Mouse (Mus musculus): ENCODE measurements at regions not wholly inside any gene's neighbourhood (a gene's known extent, or its start where the extent isn't known, plus 50 kb on each side); places are given as distances from the start of the nearest gene placed in this dataset.
"Not testable (repeated sequence)": the region's sequence is repeated elsewhere in the genome, so short reads cannot be mapped to it uniquely, and the experiment has no call there.

DNA sequence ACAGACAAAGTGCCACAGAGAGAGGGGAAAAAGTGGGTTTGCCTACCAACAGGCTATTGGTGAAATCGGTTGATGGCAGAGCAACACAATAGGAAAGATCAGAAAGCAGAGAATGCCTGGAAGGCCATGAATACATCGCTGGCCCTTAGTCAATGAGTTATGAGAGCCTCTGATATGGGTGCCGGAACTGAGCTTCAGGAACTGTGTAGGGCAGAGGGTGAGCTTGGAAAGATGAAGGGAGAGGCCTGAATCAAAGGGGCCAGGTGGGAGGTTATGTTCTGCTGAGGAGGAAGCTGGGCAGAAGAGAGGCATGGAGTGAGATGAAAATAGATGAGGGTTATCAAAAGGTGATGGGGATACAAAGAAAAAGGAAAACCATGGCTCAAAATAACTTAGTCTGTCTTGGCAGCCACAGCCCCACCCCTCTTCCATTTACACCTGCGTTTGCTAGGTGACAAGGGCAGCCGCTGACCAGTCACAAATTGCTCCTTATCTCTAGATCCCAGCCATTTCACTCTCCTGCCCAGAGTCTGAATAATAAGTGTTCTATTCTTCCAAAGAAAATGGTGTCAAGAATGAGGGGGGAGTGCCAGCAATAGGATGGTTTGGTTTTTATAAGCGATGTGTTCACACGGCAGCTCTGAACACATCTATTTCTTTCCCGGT, 77.7 kb upstream of the Rad23b start:
- H3K36me3 ChIP-seq (replicated peaks in 1 of 2; ENCODE audit: control insufficient read depth in 1 of 2, insufficient read depth in 1 of 2, low read length in 1 of 2) = no peaks in the 10 kb centered on the region
- TF ChIP-seq EP300 (IDR thresholded peaks at IDR 0.05; ENCODE audit: low read length) = no peak
- TF ChIP-seq TCF12 (IDR thresholded peaks at IDR 0.05; ENCODE audit: low read depth, low read length) = no peak
- TF ChIP-seq ZC3H11A (IDR thresholded peaks at IDR 0.05; ENCODE audit: low read depth, low read length) = no peak
- no peak for TF ChIP-seq HCFC1 (IDR thresholded peaks at IDR 0.05; ENCODE audit: low read depth, low read length)
- TF ChIP-seq CTCF (conservative IDR thresholded peaks at IDR 0.05 in 1 of 2, IDR thresholded peaks at IDR 0.05 in 1 of 2; ENCODE audit: low read depth in 2 of 2, low read length in 2 of 2) = no peak
- TF ChIP-seq POLR2AphosphoS2 (IDR thresholded peaks at IDR 0.05; ENCODE audit: low read depth, low read length) = no peak
- TF ChIP-seq E2F4 (IDR thresholded peaks at IDR 0.05; ENCODE audit: insufficient replicate concordance, low read depth, low read length) = no peak
- TF ChIP-seq MAZ (IDR thresholded peaks at IDR 0.05; ENCODE audit: low read depth, low read length) = no peak
- TF ChIP-seq ZMIZ1 (IDR thresholded peaks at IDR 0.05; ENCODE audit: low read depth, low read length) = no peak
- TF ChIP-seq MYC (IDR thresholded peaks at IDR 0.05; ENCODE audit: low read depth, low read length) = no peak
- TF ChIP-seq ETS1 (conservative IDR thresholded peaks at IDR 0.05; ENCODE audit: low read depth, low read length) = no peak
- TF ChIP-seq USF2 (conservative IDR thresholded peaks at IDR 0.05; ENCODE audit: low read depth, low read length) = no peak
- no peak for TF ChIP-seq IRF4 (IDR thresholded peaks at IDR 0.05; ENCODE audit: low read depth, low read length)
- no peak for TF ChIP-seq GABPA (IDR thresholded peaks at IDR 0.05; ENCODE audit: insufficient replicate concordance, low read depth, low read length)

DNA sequence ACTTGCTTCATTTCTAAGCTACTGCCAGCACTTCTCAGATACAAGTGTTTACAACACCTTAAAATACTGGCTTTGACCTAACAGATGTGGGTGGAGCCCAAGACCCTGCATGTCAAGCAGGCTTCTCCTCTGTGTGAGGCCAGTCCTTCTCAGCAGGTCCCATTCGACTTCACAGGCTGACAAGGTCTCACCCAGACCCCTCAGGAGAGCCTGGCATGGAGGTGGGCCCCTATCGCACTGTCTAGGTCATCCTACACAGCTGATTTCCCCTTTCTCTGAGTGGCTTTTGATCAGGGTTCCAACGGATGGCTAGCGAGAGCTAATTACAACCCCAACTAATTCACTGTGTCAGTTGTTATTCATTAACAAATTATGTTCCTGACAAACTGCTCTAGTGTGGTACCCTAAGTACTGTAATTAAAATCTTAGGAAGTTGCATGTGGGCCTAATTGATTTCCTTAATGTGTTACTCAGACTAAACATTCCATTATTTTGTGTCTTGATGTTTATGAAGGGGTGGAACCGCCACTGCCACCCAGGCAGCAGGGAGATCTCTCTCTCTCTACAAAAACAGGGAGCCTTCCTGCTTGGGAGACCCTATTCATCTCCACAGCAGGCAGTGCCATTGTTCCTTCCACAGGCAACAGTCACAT, 73.4 kb upstream of the Rad23b start:
- no peaks in the 10 kb centered on the region for H3K36me3 ChIP-seq (replicated peaks in 1 of 2; ENCODE audit: control insufficient read depth in 1 of 2, insufficient read depth in 1 of 2, low read length in 1 of 2)
- peaks cover 0 to 7% of the 10 kb centered on the region in 2 experiments; a peak in 2 of 4 replicates for H3K4me1 ChIP-seq (ENCODE audit: control insufficient read depth in 1 of 2, insufficient read depth in 2 of 2)
- no peaks in the 10 kb centered on the region for H3K9me3 ChIP-seq (replicated peaks; ENCODE audit: low read length)
- TF ChIP-seq IRF4 (IDR thresholded peaks at IDR 0.05; ENCODE audit: low read depth, low read length) (no peak), ZKSCAN1 (IDR thresholded peaks at IDR 0.05; ENCODE audit: borderline replicate concordance, low read depth, low read length) (no peak), ZNF384 (IDR thresholded peaks at IDR 0.05; ENCODE audit: low read depth, low read length) (no peak), ZMIZ1 (IDR thresholded peaks at IDR 0.05; ENCODE audit: low read depth, low read length) (no peak)
- no peak for DNase-seq (ENCODE audit: extremely low read depth)
- no peaks in the 10 kb centered on the region for H3K79me2 ChIP-seq (replicated peaks; ENCODE audit: control insufficient read depth, extremely low read depth, insufficient read depth, poor library complexity, severe bottlenecking)
- no peaks in the 10 kb centered on the region for H3K27me3 ChIP-seq (replicated peaks)
- no peak overlapping the region for H3K27ac ChIP-seq (ENCODE audit: insufficient read depth, low read depth)
- no peak overlapping the region for H3K4me2 ChIP-seq (ENCODE audit: insufficient read depth, low read depth, poor library complexity, severe bottlenecking)
- in situ Hi-C loops (cut with MboI; ENCODE audit: low pct_ligation_motif_present, low pct_unique_long_range_greater_than_20kb, low sequenced_read_pairs) = no loop called here
- H3K4me3 ChIP-seq (replicated peaks in 1 of 3; ENCODE audit: low read depth in 2 of 3, low read length in 2 of 3, poor library complexity in 1 of 3) = no peak overlapping the region
- dilution Hi-C loops (cut with MboI; ENCODE audit: extremely low pct_ligation_motif_present, extremely low pct_unique_long_range_greater_than_20kb, low sequenced_read_pairs) = no loop called here
- H3K9ac ChIP-seq (ENCODE audit: insufficient read depth, low read depth) = no peak overlapping the region

More for the DNA sequence above, 77.7 kb upstream of the Rad23b start:
- H3K4me2 ChIP-seq (ENCODE audit: insufficient read depth, low read depth, poor library complexity, severe bottlenecking) = no peak overlapping the region
- peaks cover 0 to 7% of the 10 kb centered on the region in 2 experiments; a peak in 2 of 4 replicates for H3K4me1 ChIP-seq (ENCODE audit: control insufficient read depth in 1 of 2, insufficient read depth in 2 of 2)
- no peaks in the 10 kb centered on the region for H3K9me3 ChIP-seq (replicated peaks; ENCODE audit: low read length)
- no peak overlapping the region for H3K4me3 ChIP-seq (replicated peaks in 1 of 3; ENCODE audit: low read depth in 2 of 3, low read length in 2 of 3, poor library complexity in 1 of 3)
- H3K27ac ChIP-seq (ENCODE audit: insufficient read depth, low read depth) = no peak overlapping the region
- no peaks in the 10 kb centered on the region for H3K79me2 ChIP-seq (replicated peaks; ENCODE audit: control insufficient read depth, extremely low read depth, insufficient read depth, poor library complexity, severe bottlenecking)
- H3K27me3 ChIP-seq (replicated peaks) = no peaks in the 10 kb centered on the region
- dilution Hi-C loops (cut with MboI; ENCODE audit: extremely low pct_ligation_motif_present, extremely low pct_unique_long_range_greater_than_20kb, low sequenced_read_pairs) = no loop called here
- no peak for DNase-seq (ENCODE audit: extremely low read depth)
- in situ Hi-C loops (cut with MboI; ENCODE audit: low pct_ligation_motif_present, low pct_unique_long_range_greater_than_20kb, low sequenced_read_pairs) = no loop called here
- no peak overlapping the region for H3K9ac ChIP-seq (ENCODE audit: insufficient read depth, low read depth)

DNA sequence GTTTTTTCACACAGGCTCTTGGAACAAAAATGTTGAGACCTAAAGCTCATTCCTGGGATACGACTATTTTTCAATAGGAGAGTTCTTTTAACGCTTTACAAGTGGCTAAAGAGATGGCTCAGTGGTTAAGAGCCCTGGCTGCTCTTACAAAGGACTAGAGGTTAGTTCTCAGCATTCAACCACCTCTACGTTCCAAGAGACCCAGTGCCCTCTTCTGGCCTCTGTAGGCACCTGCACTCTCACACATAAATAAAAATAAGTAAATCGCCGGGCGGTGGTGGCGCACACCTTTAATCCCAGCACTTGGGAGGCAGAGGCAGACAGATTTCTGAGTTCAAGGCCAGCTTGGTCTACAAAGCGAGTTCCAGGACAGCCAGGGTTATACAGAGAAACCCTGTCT, 70.5 kb upstream of the Rad23b start:
- H3K9ac ChIP-seq (ENCODE audit: insufficient read depth, low read depth); DNase-seq (ENCODE audit: extremely low read depth); H3K4me3 ChIP-seq (replicated peaks in 1 of 3; ENCODE audit: low read depth in 2 of 3, low read length in 2 of 3, poor library complexity in 1 of 3); H3K36me3 ChIP-seq (replicated peaks in 1 of 2; ENCODE audit: control insufficient read depth in 1 of 2, insufficient read depth in 1 of 2, low read length in 1 of 2); H3K4me2 ChIP-seq (ENCODE audit: insufficient read depth, low read depth, poor library complexity, severe bottlenecking); H3K79me2 ChIP-seq (replicated peaks; ENCODE audit: control insufficient read depth, extremely low read depth, insufficient read depth, poor library complexity, severe bottlenecking); H3K9me3 ChIP-seq (replicated peaks; ENCODE audit: low read length); H3K4me1 ChIP-seq (ENCODE audit: control insufficient read depth in 1 of 2, insufficient read depth in 2 of 2); H3K27me3 ChIP-seq (replicated peaks); dilution Hi-C loops (cut with MboI; ENCODE audit: extremely low pct_ligation_motif_present, extremely low pct_unique_long_range_greater_than_20kb, low sequenced_read_pairs); H3K27ac ChIP-seq (ENCODE audit: insufficient read depth, low read depth); in situ Hi-C loops (cut with MboI; ENCODE audit: low pct_ligation_motif_present, low pct_unique_long_range_greater_than_20kb, low sequenced_read_pairs): not testable (repeated sequence)

Data from CH12.LX (cell line).